ENCODE assay signal across 11 mouse cellular contexts in the genomic region with DNA sequence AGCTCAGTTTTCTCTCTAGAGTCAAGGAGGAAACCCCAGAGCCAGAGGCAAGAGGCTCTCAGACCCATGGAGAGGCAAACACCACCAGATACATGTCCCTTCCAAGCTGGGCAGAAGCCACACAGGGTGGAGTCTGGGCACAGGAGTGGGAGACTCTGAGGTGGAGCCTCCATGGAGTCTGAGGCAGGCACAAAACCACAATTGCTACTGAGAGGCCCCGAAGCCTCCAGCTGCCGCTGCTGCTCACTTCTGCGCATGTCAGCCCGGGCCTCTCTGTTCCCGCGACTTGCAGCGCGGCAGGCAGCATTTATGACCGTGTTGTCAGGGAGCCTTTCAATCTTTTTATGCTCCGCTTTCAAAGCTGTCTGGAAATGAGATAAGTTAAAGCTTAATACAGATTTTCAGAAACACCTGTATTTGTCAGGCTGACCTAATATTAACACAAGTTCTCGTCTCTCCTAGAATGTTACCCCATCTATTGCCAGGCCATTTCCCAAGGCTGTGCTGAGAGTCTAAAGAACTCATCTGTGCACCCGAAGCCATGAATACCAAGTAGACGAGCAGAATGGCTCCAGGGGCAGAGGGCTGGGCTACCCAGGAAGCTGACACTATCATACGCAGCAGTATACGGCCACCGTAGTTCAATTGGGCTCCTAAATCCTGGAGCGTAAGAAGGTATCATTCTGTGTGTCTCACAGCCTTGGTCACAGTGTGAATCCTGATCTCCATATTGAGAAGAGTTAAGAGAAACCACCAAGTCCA. TPM values are rescaled to one million over a fixed set of nuclear protein-coding genes. Genes with fewer than 3 reads are reported as not detected.
DNase-seq lines count a peak whose midpoint lies in the region; ATAC-seq and TF ChIP-seq lines count a peak whose summit lies in the region.
"Had no signal": no experiment of that assay in that cellular context is flagged by ENCODE, and none has a peak within 500 bp of the region (broad histone marks: within the 10 kb centered on the region; RNA-seq: fewer than 3 reads in every experiment).

No protein-coding gene starts in this region.

- DNase-seq in embryo, embryonic 11.5 days (ENCODE audit: low read depth, low spot score): peak; percentile 11
- DNase-seq in embryo, embryonic 10 days (ENCODE audit: low spot score): no peak
- peak; percentile 21 for DNase-seq in lung, embryonic 14.5 days
- no peak for DNase-seq in lung, adult 2 months
- DNase-seq in gastrocnemius, adult 8-10 months (ENCODE audit: low spot score in 2 of 2): peak; percentile 13 to 16
- no peak for DNase-seq in left cerebral cortex, adult 8-10 months (ENCODE audit: low spot score in 2 of 2)
- DNase-seq: kidney, adult 11 months had no signal

- ATAC-seq in lung, embryonic 14.5 days (ENCODE audit: insufficient read depth): no peak; the same call in 1 of the 2 replicates
- ATAC-seq in midbrain, embryonic 15.5 days (replicated peaks): 0 out of 2 replicates have a peak, but pooled peaks have one; percentile 27
- no peak for ATAC-seq in forebrain, embryonic 12.5 days (ENCODE audit: low FRiP score)

- H3K4me1 ChIP-seq in lung, embryonic 14.5 days (ENCODE audit: insufficient read depth): no peaks in the 10 kb centered on the region
- H3K4me1 ChIP-seq in lung, adult 2 months (ENCODE audit: control insufficient read depth, insufficient read depth, low read length): no peaks in the 10 kb centered on the region
- H3K4me1 ChIP-seq in midbrain, embryonic 15.5 days: peaks cover 21% of the 10 kb centered on the region
- peaks cover 13% of the 10 kb centered on the region for H3K4me1 ChIP-seq in forebrain, embryonic 12.5 days
- H3K4me1 ChIP-seq: limb, embryonic 12.5 days had no signal

- H3K36me3 ChIP-seq in lung, embryonic 14.5 days (ENCODE audit: insufficient read depth): no peaks in the 10 kb centered on the region
- no peaks in the 10 kb centered on the region for H3K36me3 ChIP-seq in midbrain, embryonic 15.5 days (replicated peaks)
- no peaks in the 10 kb centered on the region for H3K36me3 ChIP-seq in forebrain, embryonic 12.5 days (replicated peaks)
- H3K36me3 ChIP-seq: limb, embryonic 12.5 days had no signal

- TF ChIP-seq CTCF in lung, embryonic 14.5 days (IDR thresholded peaks at IDR 0.05; ENCODE audit: low read depth): no peak
- no peak for TF ChIP-seq CTCF in lung, adult 2 months (IDR thresholded peaks at IDR 0.05; ENCODE audit: insufficient read depth, low read length)

- H3K9ac ChIP-seq in lung, embryonic 14.5 days: no peak overlapping the region
- H3K9ac ChIP-seq in midbrain, embryonic 15.5 days: no peak overlapping the region
- H3K9ac ChIP-seq in forebrain, embryonic 12.5 days: no peak overlapping the region
- H3K9ac ChIP-seq: limb, embryonic 12.5 days had no signal

- H3K27me3 ChIP-seq in lung, embryonic 14.5 days (ENCODE audit: insufficient read depth, low read length): no peaks in the 10 kb centered on the region
- no peaks in the 10 kb centered on the region for H3K27me3 ChIP-seq in midbrain, embryonic 15.5 days (replicated peaks)
- peaks cover 8% of the 10 kb centered on the region; the same call in 1 of the 2 replicates for H3K27me3 ChIP-seq in forebrain, embryonic 12.5 days
- H3K27me3 ChIP-seq: limb, embryonic 12.5 days had no signal

- WGBS in lung, embryonic 14.5 days: 56% methylated on average over 17 of the region's 17 CpGs
- WGBS in lung, adult 2 months: 65% methylated on average over 17 of the region's 17 CpGs
- WGBS in midbrain, embryonic 15.5 days: 54% methylated on average over 17 of the region's 17 CpGs
- 83% methylated on average over 17 of the region's 17 CpGs for WGBS in forebrain, embryonic 12.5 days

- no peak for TF ChIP-seq POLR2A in lung, adult 2 months (IDR thresholded peaks at IDR 0.05; ENCODE audit: borderline replicate concordance, extremely low read depth, low read depth, low read length)

- H3K27ac ChIP-seq in lung, embryonic 14.5 days (ENCODE audit: low read depth): no peak overlapping the region
- peak overlapping the region; percentile 42; the same call in 1 of the 2 replicates for H3K27ac ChIP-seq in midbrain, embryonic 15.5 days
- H3K27ac ChIP-seq in forebrain, embryonic 12.5 days: no peak overlapping the region
- H3K27ac ChIP-seq: limb, embryonic 12.5 days had no signal

- no peak overlapping the region for H3K4me3 ChIP-seq in lung, embryonic 14.5 days (ENCODE audit: low read depth, low read length)
- H3K4me3 ChIP-seq in lung, adult 2 months (replicated peaks; ENCODE audit: extremely low read depth, low read depth, low read length): no peak overlapping the region
- H3K4me3 ChIP-seq in midbrain, embryonic 15.5 days: no peak overlapping the region
- H3K4me3 ChIP-seq in forebrain, embryonic 12.5 days (replicated peaks): no peak overlapping the region
- H3K4me3 ChIP-seq: limb, embryonic 12.5 days had no signal

- H3K9me3 ChIP-seq in lung, embryonic 14.5 days (ENCODE audit: low read depth, low read length): no peaks in the 10 kb centered on the region
- H3K9me3 ChIP-seq in midbrain, embryonic 15.5 days: no peaks in the 10 kb centered on the region
- no peaks in the 10 kb centered on the region for H3K9me3 ChIP-seq in forebrain, embryonic 12.5 days
- H3K9me3 ChIP-seq: limb, embryonic 12.5 days had no signal

- no peak overlapping the region for H3K4me2 ChIP-seq in lung, embryonic 14.5 days
- no peak overlapping the region for H3K4me2 ChIP-seq in midbrain, embryonic 15.5 days
- no peak overlapping the region for H3K4me2 ChIP-seq in forebrain, embryonic 12.5 days
- H3K4me2 ChIP-seq: limb, embryonic 12.5 days had no signal

RNA-seq across cellular contexts. Expression of a gene that starts 30.1 kb away (rescaled TPM):
- polyA plus RNA-seq in lung, embryonic 14.5 days (2014; fragmentation: Nextera tagmentation; extraction: Ambion mirVana): 1.2 and 3.1 TPM in 2 replicates
- polyA plus RNA-seq in lung, adult 2 months (2012; rRNA removed): 30.2 and 44.3 TPM in 2 replicates
- 100 to 1,000 TPM in 1 of 4 experiments, 10 to 100 TPM in 3; 74.1 to 101 (median 94.7) TPM for total RNA-seq in gastrocnemius, adult 8-10 months (2022)
- polyA plus RNA-seq in midbrain, embryonic 15.5 days (2015; fragmentation: Nextera tagmentation; extraction: Ambion mirVana): 110 TPM in 2 replicates
- 10 to 100 TPM; 81.0 to 97.1 (median 86.4) TPM for total RNA-seq in left cerebral cortex, adult 8-10 months (2022)
- polyA plus RNA-seq in forebrain, embryonic 12.5 days (2016; fragmentation: Nextera tagmentation; extraction: Ambion mirVana): 9.4 and 10.8 TPM in 2 replicates
- total RNA-seq: megakaryocyte-erythroid progenitor cell, adult 5-6 weeks had no signal

Comparison
In these comparisons a context has a peak if more than half of its experiments do, and no peak if none do; other contexts are left out.
1. DNase-seq: peak in embryo, embryonic 11.5 days (single experiment), lung, embryonic 14.5 days (single experiment) and gastrocnemius, adult 8-10 months (2 of 2); none in embryo, embryonic 10 days (single experiment), lung, adult 2 months (single experiment) and left cerebral cortex, adult 8-10 months (0 of 2).